Mouse (Mus musculus) activated CD4-positive, CD25-positive, alpha-beta regulatory T cell, adult 9 weeks (primary cell): ENCODE measurements around the gene Vmn1r126. TPM values are rescaled to one million over a fixed set of nuclear protein-coding genes. Genes with fewer than 3 reads are reported as not detected.

Experiments used
- polyA plus RNA-seq: library from polyadenylated mRNA; unstranded; fragments of 100-300 nt; shearing (Covaris generic); gene quantifications from one replicate; pipeline ENCODE4 v1.2.1, GENCODE M21; 2017

The Vmn1r126 gene
- polyA plus RNA-seq, result not detected

GRCm38 (mm10) chr7:21301367-21301766 lies at the start of gene Vmn1r126:
Gene Vmn1r126, minus strand, starts transcription at chr7:21301467.

GRCm38 (mm10) chr7:21349073-21349472 lies 47.8 kb upstream of the Vmn1r126 start, which contains the start of gene Vmn1r128:
Gene Vmn1r128, plus strand, starts transcription at chr7:21349373.

GRCm38 (mm10) chr7:21319761-21320160 lies 18.5 kb upstream of the Vmn1r126 start, which contains the start of gene Vmn1r127:
Gene Vmn1r127, minus strand, starts transcription at chr7:21319861.

GRCm38 (mm10) chr7:21271879-21272278 lies 29.4 kb downstream of the Vmn1r126 start, which contains the start of gene Vmn1r125:
Gene Vmn1r125, plus strand, starts transcription at chr7:21272179.

GRCm38 (mm10) chr7:21260517-21260916 lies 40.8 kb downstream of the Vmn1r126 start, which contains the start of gene Vmn1r124:
Gene Vmn1r124, minus strand, starts transcription at chr7:21260617.

Other genes starting within 250 kb of the Vmn1r126 start
- not detected for gene Vmn1r120, start 247.7 kb downstream of the Vmn1r126 start, polyA plus RNA-seq
- not detected for gene Vmn1r121, start 203.0 kb downstream of the Vmn1r126 start, polyA plus RNA-seq
- gene Vmn1r122, start 167.3 kb downstream of the Vmn1r126 start, polyA plus RNA-seq, result not detected
- gene Vmn1r123, start 139.3 kb downstream of the Vmn1r126 start, polyA plus RNA-seq, result not detected
- not detected for gene Gm5157, start 111.0 kb downstream of the Vmn1r126 start, polyA plus RNA-seq
- gene Vmn1r124, start 40.9 kb downstream of the Vmn1r126 start, polyA plus RNA-seq, result not detected
- gene Vmn1r125, start 29.3 kb downstream of the Vmn1r126 start, polyA plus RNA-seq, result not detected
- gene Vmn1r127, start 18.4 kb upstream of the Vmn1r126 start, polyA plus RNA-seq, result not detected
- gene Vmn1r128, start 47.9 kb upstream of the Vmn1r126 start, polyA plus RNA-seq, result not detected
- not detected for gene Vmn1r129, start 59.8 kb upstream of the Vmn1r126 start, polyA plus RNA-seq
- gene Gm6882, start 131.3 kb upstream of the Vmn1r126 start, polyA plus RNA-seq, result not detected
- not detected for gene Vmn1r130, start 210.3 kb upstream of the Vmn1r126 start, polyA plus RNA-seq
- gene Vmn1r131, start 244.6 kb upstream of the Vmn1r126 start, polyA plus RNA-seq, result not detected